Mouse (Mus musculus) lung, adult 2 months (tissue): ENCODE data around the gene Agap1. TPM values are rescaled to one million over a fixed set of nuclear protein-coding genes. Genes with fewer than 3 reads are reported as not detected.
A peak's percentile ranks its signal among the peaks of the same experiment; 100 is the strongest.

ENCODE experiments used
- DNase-seq: peaks from one replicate; pipeline ENCODE4 v3.0.0; 2022
- H3K4me1 ChIP-seq: fragments of 200-500 bp; 2 replicates; pipeline ENCODE4 v1.6.1; 2011; ENCODE audit warnings: low read length; ENCODE audit not compliant: control insufficient read depth, insufficient read depth
- H3K4me3 ChIP-seq: fragments of 200-500 bp; replicated peaks from 2 replicates; pipeline ENCODE3; 2011; ENCODE audit warnings: low read depth, mild to moderate bottlenecking, control low read depth, low read length; ENCODE audit errors: extremely low read depth
- CTCF ChIP-seq: fragments of 200-500 bp; IDR thresholded peaks from 2 replicates; pipeline ENCODE4 v1.5.1; 2011; ENCODE audit warnings: mild to moderate bottlenecking, low read length, control low read depth; ENCODE audit not compliant: insufficient read depth
- POLR2A ChIP-seq: fragments of 200-500 bp; IDR thresholded peaks from 2 replicates; pipeline ENCODE4 v1.6.1; 2011; ENCODE audit warnings: low read depth, mild to moderate bottlenecking, control low read depth, low read length, borderline replicate concordance; ENCODE audit errors: extremely low read depth
- WGBS: fragments of 180-500 bp; shearing (Covaris S2); methylation state at CpG from one replicate; pipeline ENCODE4 v1.1.7; 2018; 5-methylcytosine and 5-hydroxymethylcytosine counted together
- polyA plus RNA-seq: library from polyadenylated mRNA; depleted of rRNA; stranded (reverse); fragments of >200 nt; gene quantifications from 2 replicates; pipeline ENCODE4 v1.2.3, GENCODE M21; 2012; rRNA removed

Gene Agap1
- polyA plus RNA-seq: 24.1 and 28.0 TPM in 2 replicates

DNA sequence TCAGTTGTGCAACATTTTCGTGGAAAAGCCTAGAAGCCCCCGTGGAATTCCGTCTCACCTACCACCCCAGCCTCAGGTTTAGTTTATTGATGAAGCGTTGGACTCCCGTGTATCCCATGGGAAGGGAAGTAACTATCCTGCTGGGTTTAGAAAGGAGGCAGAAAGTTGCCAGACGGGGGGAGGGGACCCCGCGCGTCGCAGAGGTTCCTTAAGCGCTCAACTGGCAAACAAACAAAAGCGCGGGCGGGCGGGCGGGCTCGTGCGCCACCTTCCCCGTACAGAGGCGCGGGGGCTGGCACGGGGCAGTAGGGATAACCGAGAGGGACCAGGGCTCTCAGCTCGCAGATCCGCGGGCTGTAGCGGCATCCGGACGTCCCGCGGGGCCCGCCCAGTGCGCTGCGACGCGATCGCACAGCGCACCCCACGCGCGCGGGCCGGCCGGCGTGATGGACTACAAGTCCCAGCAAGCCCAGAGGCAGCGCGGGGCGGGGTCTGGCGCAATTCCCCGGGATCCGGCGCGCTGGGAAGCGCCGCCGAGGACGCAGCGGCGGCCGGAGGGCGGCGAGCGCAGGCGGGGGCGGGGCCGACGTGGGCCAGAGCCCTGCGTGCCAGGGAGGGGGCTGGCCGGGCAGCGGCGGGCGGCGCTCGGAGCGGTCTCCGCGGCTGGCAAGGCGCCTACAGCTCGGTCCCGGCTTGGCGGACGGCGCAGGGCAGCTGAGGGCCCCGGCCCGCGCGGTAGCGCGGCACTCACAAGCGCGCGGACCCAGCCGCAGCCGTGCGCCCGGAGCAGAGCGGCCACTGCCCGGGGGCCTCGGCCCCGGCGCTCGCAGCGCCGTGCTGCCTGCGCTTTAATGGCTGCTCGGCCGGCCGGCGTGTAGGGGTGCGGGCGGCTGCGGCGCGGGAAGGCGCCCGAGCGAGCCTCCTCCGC lies at the start of gene Agap1:
Agap1 (plus strand) TSS at position 611 of the 928 bp plus-strand sequence.
- WGBS: under 1% methylated on average over 112 of the region's 118 CpGs
- TF ChIP-seq CTCF: no peak
- TF ChIP-seq POLR2A: peak; percentile 49; the same call in 1 of the 2 replicates
- Histone ChIP-seq H3K4me1 (peaks cover 9% of the 10 kb centered on the region; the same call in 1 of the 2 replicates), H3K4me3 (peak within 1 kb of the TSS; percentile 95)
- peak; percentile 89 for DNase-seq

DNA sequence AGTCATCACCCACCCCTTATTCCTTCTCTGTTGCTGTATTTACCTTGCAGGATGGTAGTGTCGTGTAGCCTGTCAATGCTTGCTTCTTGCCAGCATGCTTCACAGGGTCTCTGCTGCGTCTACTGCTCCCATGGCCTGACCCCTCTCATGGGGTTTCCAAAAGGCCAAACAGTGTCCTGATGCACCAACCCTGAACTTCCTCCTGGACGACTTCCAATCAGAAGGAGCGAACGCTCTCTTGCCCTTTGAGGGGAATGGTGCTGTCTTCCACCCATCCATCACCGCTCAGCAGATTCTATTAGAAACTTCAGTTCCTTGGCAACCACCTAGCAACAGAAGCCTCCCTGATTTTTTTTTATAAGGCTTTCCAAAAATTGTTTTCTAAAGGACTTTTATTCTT lies 48.6 kb upstream of the Agap1 start:
- no peak for TF ChIP-seq POLR2A
- TF ChIP-seq CTCF: no peak
- H3K4me1 ChIP-seq: no peaks in the 10 kb centered on the region
- H3K4me3 ChIP-seq: no peak overlapping the region
- WGBS: 59% methylated on average over 6 of the region's 6 CpGs
- DNase-seq: no peak

DNA sequence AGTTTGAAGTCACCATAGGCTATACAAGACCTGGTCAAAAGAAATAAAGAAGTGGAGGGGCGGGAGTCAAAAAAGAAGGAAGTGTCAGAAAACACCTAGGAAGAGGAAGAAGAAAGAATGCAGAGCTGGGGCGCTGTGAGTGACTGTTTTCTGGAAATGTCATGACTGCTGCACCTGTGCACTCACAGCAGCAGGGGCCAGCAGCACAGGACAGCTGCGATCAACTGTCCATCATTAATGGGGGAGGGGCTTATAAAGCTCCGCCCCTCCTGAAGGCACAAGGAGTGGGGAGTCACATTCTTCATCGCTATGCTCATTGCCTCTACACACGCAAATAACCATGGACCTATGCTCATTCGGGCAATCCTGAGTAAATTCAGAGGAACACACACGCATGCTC lies 46.6 kb upstream of the Agap1 start:
- no peak for DNase-seq
- WGBS: 83% methylated on average over 8 of the region's 8 CpGs
- no peaks in the 10 kb centered on the region for H3K4me1 ChIP-seq
- TF ChIP-seq POLR2A (no peak), CTCF (no peak)
- H3K4me3 ChIP-seq: no peak overlapping the region

DNA sequence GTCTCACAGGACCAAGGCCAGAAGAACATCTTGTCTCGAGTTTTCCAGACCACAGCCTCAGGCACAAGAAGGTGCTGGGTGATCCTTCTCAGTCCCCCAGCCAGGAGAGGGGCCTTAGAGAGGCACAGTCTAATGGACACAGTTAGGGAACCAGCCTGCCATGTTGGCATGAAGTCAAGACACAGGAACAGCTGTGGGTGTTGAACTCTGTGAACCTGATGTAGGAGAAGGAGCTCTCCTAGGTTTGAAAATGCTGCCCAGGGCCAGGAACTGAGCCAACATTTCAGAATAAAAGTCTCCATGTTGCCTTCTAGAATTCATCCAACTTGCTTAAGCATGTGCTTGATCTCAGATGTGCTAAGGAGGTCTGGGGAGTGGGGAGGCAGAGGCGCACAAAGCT lies 41.5 kb upstream of the Agap1 start:
- TF ChIP-seq POLR2A (no peak), CTCF (no peak)
- WGBS: 53% methylated on average over 2 of the region's 2 CpGs
- Histone ChIP-seq H3K4me3 (no peak overlapping the region), H3K4me1 (no peaks in the 10 kb centered on the region)
- no peak for DNase-seq

DNA sequence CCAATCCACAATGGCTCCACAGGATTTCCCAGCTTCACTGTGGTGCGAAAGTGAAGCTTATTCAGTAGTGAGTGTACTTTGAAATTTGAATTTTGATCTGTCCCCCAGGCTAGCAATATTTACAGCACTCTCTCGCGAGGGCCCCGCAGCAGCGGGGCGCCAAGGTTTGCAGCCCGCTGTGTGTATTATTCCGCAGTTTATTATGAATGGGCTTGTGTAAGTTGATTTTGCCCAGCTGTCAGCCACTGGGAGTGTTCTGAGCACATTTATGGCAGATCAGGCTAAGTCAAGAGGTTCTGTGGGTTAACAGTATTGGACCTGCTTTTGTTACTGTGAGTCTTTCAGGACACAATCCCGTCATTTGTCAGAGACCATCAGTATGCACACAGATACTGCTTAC lies 40.0 kb upstream of the Agap1 start:
- no peak for DNase-seq
- H3K4me1 ChIP-seq: no peaks in the 10 kb centered on the region
- TF ChIP-seq POLR2A: no peak
- no peak for TF ChIP-seq CTCF
- WGBS: 81% methylated on average over 9 of the region's 9 CpGs
- H3K4me3 ChIP-seq: no peak overlapping the region

DNA sequence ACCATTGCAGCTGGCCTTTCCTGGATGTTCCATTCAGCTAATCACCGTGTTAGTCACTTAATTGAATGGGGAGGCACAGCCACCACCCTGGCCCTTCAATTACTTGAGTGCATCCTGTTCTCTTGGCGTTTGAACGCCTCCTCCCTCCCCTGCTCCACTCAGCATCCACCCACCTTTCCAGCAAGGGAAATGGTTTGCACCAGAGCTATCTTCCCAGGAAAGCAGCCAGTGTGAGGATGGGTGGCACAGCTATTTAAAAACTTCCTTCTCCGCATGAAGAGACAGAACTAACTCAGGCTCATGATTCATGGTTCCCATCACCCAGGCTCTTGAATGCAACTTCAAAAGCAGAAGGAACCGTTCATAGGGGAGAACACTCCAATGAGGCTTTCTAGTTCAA lies 37.7 kb upstream of the Agap1 start:
- H3K4me3 ChIP-seq: no peak overlapping the region
- TF ChIP-seq POLR2A (no peak), CTCF (no peak)
- H3K4me1 ChIP-seq: peaks cover 11% of the 10 kb centered on the region
- DNase-seq: no peak
- 43% methylated on average over 5 of the region's 5 CpGs for WGBS

DNA sequence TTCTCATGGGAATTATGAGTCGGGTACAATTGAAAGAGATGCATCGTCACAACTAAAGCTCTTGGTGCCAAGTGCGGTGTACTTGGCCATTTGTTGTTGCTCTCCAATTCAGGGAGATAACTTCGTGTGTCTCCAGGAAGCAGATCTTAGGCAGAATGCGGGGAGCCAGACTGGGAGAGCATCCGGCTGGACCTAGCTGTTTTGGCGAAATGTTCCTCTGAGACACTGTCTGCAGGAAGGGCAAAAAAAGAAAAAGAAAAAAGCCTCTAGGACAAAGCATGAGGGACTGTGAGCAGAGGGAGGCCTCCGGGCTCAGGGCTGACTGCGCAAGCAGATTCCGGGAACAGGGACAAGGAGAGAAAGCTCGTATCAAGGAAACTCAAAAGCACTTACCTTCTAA lies 34.0 kb upstream of the Agap1 start:
- no peak for DNase-seq
- TF ChIP-seq CTCF: no peak
- no peak for TF ChIP-seq POLR2A
- 40% methylated on average over 11 of the region's 11 CpGs for WGBS
- peaks cover 13% of the 10 kb centered on the region for H3K4me1 ChIP-seq
- H3K4me3 ChIP-seq: no peak overlapping the region

DNA sequence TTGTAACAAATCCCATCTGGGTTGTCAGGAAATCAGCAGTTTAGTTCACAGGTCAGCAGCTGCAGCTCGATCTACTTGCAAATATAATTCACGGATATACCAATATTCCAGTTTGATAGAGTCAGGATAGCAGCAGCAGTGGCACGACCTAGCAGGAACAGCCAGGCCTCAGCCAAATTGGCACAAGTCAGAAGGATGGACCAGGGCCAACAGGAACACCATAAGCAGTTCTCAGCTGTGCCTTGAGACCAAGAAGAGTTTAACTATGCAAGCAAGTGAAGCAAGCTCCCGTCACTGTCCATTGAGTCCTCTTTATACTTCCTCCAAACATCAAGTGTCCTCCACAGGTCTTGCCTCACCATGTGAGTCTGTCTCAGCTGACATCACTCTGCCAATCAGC lies 33.2 kb upstream of the Agap1 start:
- no peak for DNase-seq
- 27% methylated on average over 4 of the region's 4 CpGs for WGBS
- H3K4me3 ChIP-seq: no peak overlapping the region
- no peak for TF ChIP-seq POLR2A
- H3K4me1 ChIP-seq: peaks cover 13% of the 10 kb centered on the region

DNA sequence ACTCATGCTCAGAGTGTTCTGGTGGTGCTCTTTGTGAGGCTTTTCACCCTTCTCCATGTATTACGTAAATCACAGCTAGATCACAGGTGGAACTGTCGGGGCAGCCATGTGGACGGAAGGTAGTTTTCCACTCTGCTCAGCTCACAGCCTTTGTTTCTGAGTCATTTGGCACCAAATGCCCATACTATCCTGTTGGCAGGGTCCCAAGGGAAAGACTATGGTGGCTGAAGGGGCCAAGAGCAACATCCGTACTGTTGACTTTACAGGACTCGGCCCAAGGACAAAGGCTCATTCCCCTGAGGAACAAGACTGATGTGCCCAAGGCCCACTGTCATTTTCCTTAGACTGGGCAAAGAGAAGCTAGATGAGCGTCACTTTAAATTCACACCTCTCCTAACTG lies 30.0 kb upstream of the Agap1 start:
- TF ChIP-seq POLR2A (no peak), CTCF (no peak)
- 36% methylated on average over 6 of the region's 6 CpGs for WGBS
- no peak for DNase-seq
- Histone ChIP-seq H3K4me1 (peaks cover 19% of the 10 kb centered on the region), H3K4me3 (no peak overlapping the region)

DNA sequence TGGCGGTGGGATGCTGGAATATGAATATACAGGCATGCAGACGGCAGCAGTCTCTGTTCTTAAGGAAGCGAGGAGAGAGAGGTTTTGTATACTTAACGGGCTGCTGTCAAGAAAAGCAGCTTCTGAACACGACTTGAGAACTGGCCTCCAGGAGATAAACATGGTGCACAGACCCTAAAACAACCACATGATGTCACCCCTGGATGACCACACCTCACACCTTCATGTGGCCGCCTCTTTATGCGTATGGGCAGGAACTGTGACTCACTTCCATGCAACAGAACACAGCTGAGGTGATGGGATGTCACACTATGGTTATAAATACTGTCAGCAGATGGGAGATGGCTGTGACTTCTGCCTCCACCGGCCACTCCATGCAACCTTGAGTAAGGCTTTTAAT lies 28.5 kb upstream of the Agap1 start:
- DNase-seq: no peak
- H3K4me1 ChIP-seq: peaks cover 15% of the 10 kb centered on the region
- no peak overlapping the region for H3K4me3 ChIP-seq
- TF ChIP-seq POLR2A (no peak), CTCF (no peak)
- 50% methylated on average over 8 of the region's 8 CpGs for WGBS
